Mouse (Mus musculus) hindbrain, embryonic 10.5 days (tissue): Measurements from ENCODE around the gene Efna5. TPM values are rescaled to one million over a fixed set of nuclear protein-coding genes. Genes with fewer than 3 reads are reported as not detected.

Source experiments
- DNase-seq: peaks from one replicate; pipeline ENCODE4 v3.0.0-alpha.2; 2017; ENCODE audit warnings: low spot score
- H3K27ac ChIP-seq: fragments of 300-500 bp; sonication (generic); 2 replicates; pipeline ENCODE4 v1.5.1; 2016; ENCODE audit warnings: mild to moderate bottlenecking, moderate library complexity
- H3K27me3 ChIP-seq: fragments of 300-500 bp; sonication (generic); 2 replicates; pipeline ENCODE4 v1.6.1; 2016; ENCODE audit warnings: mild to moderate bottlenecking; ENCODE audit not compliant: poor library complexity, insufficient read depth, severe bottlenecking
- H3K36me3 ChIP-seq: fragments of 300-500 bp; sonication (generic); 2 replicates; pipeline ENCODE4 v1.6.1; 2016; ENCODE audit warnings: mild to moderate bottlenecking, moderate library complexity
- H3K4me1 ChIP-seq: fragments of 300-500 bp; sonication (generic); replicated peaks from 2 replicates; pipeline ENCODE4 v1.6.1; 2016; ENCODE audit warnings: mild to moderate bottlenecking
- H3K4me3 ChIP-seq: fragments of 300-500 bp; sonication (generic); 2 replicates; pipeline ENCODE4 v1.5.1; 2016; ENCODE audit warnings: mild to moderate bottlenecking, moderate library complexity
- H3K9me3 ChIP-seq: fragments of 300-500 bp; sonication (generic); 2 replicates; pipeline ENCODE4 v1.6.1; 2016; ENCODE audit warnings: mild to moderate bottlenecking, moderate library complexity
- WGBS: fragments of 180-500 bp; shearing (Covaris S2); methylation state at CpG from one replicate; pipeline ENCODE4 v1.1.7; 2016; 5-methylcytosine and 5-hydroxymethylcytosine counted together
- polyA plus RNA-seq: library from polyadenylated mRNA; unstranded; fragments of >200 nt; fragmentation: Nextera tagmentation; extraction: Ambion mirVana; gene quantifications from 2 replicates; pipeline ENCODE4 v1.2.1, GENCODE M21; 2016

The Efna5 gene
- polyA plus RNA-seq, 1 experiment from 2014 or later: 40.5 TPM

GRCm38 (mm10) chr17:62850603-62851002 is 30.5 kb downstream of the Efna5 start:
- Histone ChIP-seq H3K27me3 (no peaks in the 10 kb centered on the region), H3K4me3 (no peak overlapping the region), H3K9me3 (no peaks in the 10 kb centered on the region), H3K4me1 (peaks cover 71% of the 10 kb centered on the region), H3K27ac (peak overlapping the region; percentile 50), H3K36me3 (no peaks in the 10 kb centered on the region)
- DNase-seq: no peak
- WGBS: 57% methylated on average over 3 of the region's 3 CpGs

GRCm38 (mm10) chr17:62849676-62850075 is 31.4 kb downstream of the Efna5 start:
- no peaks in the 10 kb centered on the region for H3K27me3 ChIP-seq
- no peak overlapping the region for H3K27ac ChIP-seq
- H3K36me3 ChIP-seq: no peaks in the 10 kb centered on the region
- no peak overlapping the region for H3K4me3 ChIP-seq
- no peaks in the 10 kb centered on the region for H3K9me3 ChIP-seq
- DNase-seq: no peak
- WGBS: 92% methylated on average over 6 of the region's 6 CpGs
- H3K4me1 ChIP-seq: peaks cover 77% of the 10 kb centered on the region

GRCm38 (mm10) chr17:62845656-62846055 is 35.5 kb downstream of the Efna5 start:
- Histone ChIP-seq H3K9me3 (no peaks in the 10 kb centered on the region), H3K27me3 (no peaks in the 10 kb centered on the region), H3K36me3 (no peaks in the 10 kb centered on the region), H3K4me1 (peaks cover 57% of the 10 kb centered on the region), H3K4me3 (no peak overlapping the region), H3K27ac (no peak overlapping the region)
- WGBS: 41% methylated on average over 5 of the region's 5 CpGs
- DNase-seq: no peak

GRCm38 (mm10) chr17:62844329-62844728 is 36.8 kb downstream of the Efna5 start:
- H3K27ac ChIP-seq: no peak overlapping the region
- peaks cover 46% of the 10 kb centered on the region for H3K4me1 ChIP-seq
- no peaks in the 10 kb centered on the region for H3K36me3 ChIP-seq
- H3K9me3 ChIP-seq: no peaks in the 10 kb centered on the region
- 52% methylated on average over 5 of the region's 5 CpGs for WGBS
- no peak for DNase-seq
- H3K27me3 ChIP-seq: no peaks in the 10 kb centered on the region
- H3K4me3 ChIP-seq: no peak overlapping the region

- Histone ChIP-seq H3K27ac (no peak overlapping the region), H3K36me3 (peaks cover 12% of the 10 kb centered on the region), H3K4me3 (no peak overlapping the region), H3K9me3 (peaks cover 5% of the 10 kb centered on the region; the same call in 1 of the 2 replicates), H3K4me1 (peaks cover 20% of the 10 kb centered on the region), H3K27me3 (no peaks in the 10 kb centered on the region)
- WGBS: 36% methylated on average over 7 of the region's 7 CpGs
- DNase-seq: no peak
These were observed 43.8 kb downstream of the Efna5 start for GRCm38 (mm10) chr17:62837336-62837735.

- Histone ChIP-seq H3K36me3 (peaks cover 12% of the 10 kb centered on the region), H3K4me3 (no peak overlapping the region), H3K27ac (no peak overlapping the region), H3K27me3 (no peaks in the 10 kb centered on the region), H3K4me1 (peaks cover 24% of the 10 kb centered on the region), H3K9me3 (peaks cover 5% of the 10 kb centered on the region; the same call in 1 of the 2 replicates)
- DNase-seq: no peak
- 86% methylated on average over 6 of the region's 6 CpGs for WGBS
These were observed 44.5 kb downstream of the Efna5 start for GRCm38 (mm10) chr17:62836598-62837106.

- no peak for DNase-seq
- WGBS: 79% methylated on average over 16 of the region's 16 CpGs
- Histone ChIP-seq H3K9me3 (peaks cover 5% of the 10 kb centered on the region; the same call in 1 of the 2 replicates), H3K27me3 (no peaks in the 10 kb centered on the region), H3K4me3 (no peak overlapping the region), H3K27ac (no peak overlapping the region), H3K36me3 (peaks cover 12% of the 10 kb centered on the region), H3K4me1 (peaks cover 39% of the 10 kb centered on the region)
These were observed 48.5 kb downstream of the Efna5 start for GRCm38 (mm10) chr17:62832550-62833127.

GRCm38 (mm10) chr17:62827549-62827948 is 53.6 kb downstream of the Efna5 start:
- H3K4me1 ChIP-seq: peaks cover 33% of the 10 kb centered on the region
- WGBS: 76% methylated on average over 6 of the region's 6 CpGs

GRCm38 (mm10) chr17:62821219-62821618 is 59.9 kb downstream of the Efna5 start:
- DNase-seq: no peak
- H3K9me3 ChIP-seq: no peaks in the 10 kb centered on the region
- H3K36me3 ChIP-seq: no peaks in the 10 kb centered on the region
- no peak overlapping the region for H3K4me3 ChIP-seq
- peaks cover 57% of the 10 kb centered on the region for H3K4me1 ChIP-seq
- WGBS: 91% methylated on average over 11 of the region's 11 CpGs
- no peaks in the 10 kb centered on the region for H3K27me3 ChIP-seq
- H3K27ac ChIP-seq: no peak overlapping the region

More at GRCm38 (mm10) chr17:62827549-62827948, 53.6 kb downstream of the Efna5 start:
- no peaks in the 10 kb centered on the region for H3K36me3 ChIP-seq
- H3K27ac ChIP-seq: no peak overlapping the region
- H3K27me3 ChIP-seq: no peaks in the 10 kb centered on the region
- no peak overlapping the region for H3K4me3 ChIP-seq
- no peaks in the 10 kb centered on the region for H3K9me3 ChIP-seq
- DNase-seq: no peak

- Histone ChIP-seq H3K4me3 (no peak overlapping the region), H3K27ac (no peak overlapping the region), H3K27me3 (no peaks in the 10 kb centered on the region), H3K36me3 (no peaks in the 10 kb centered on the region), H3K4me1 (peaks cover 66% of the 10 kb centered on the region), H3K9me3 (no peaks in the 10 kb centered on the region)
- DNase-seq: no peak
- WGBS: 90% methylated on average over 5 of the region's 5 CpGs
These were observed 61.2 kb downstream of the Efna5 start for GRCm38 (mm10) chr17:62819931-62820330.

GRCm38 (mm10) chr17:62818821-62819220 is 62.3 kb downstream of the Efna5 start:
- Histone ChIP-seq H3K27ac (peak overlapping the region; percentile 35), H3K4me1 (peaks cover 66% of the 10 kb centered on the region), H3K4me3 (no peak overlapping the region), H3K27me3 (no peaks in the 10 kb centered on the region), H3K36me3 (no peaks in the 10 kb centered on the region), H3K9me3 (no peaks in the 10 kb centered on the region)
- 8% methylated on average over 8 of the region's 8 CpGs for WGBS
- peak; percentile 49 for DNase-seq

GRCm38 (mm10) chr17:62818337-62818736 is 62.8 kb downstream of the Efna5 start:
- 43% methylated on average over 2 of the region's 2 CpGs for WGBS
- Histone ChIP-seq H3K27me3 (no peaks in the 10 kb centered on the region), H3K4me1 (peaks cover 66% of the 10 kb centered on the region), H3K4me3 (no peak overlapping the region), H3K36me3 (no peaks in the 10 kb centered on the region), H3K27ac (peak overlapping the region; percentile 35), H3K9me3 (no peaks in the 10 kb centered on the region)
- no peak for DNase-seq

GRCm38 (mm10) chr17:62816879-62817278 is 64.2 kb downstream of the Efna5 start:
- H3K4me1 ChIP-seq: peaks cover 58% of the 10 kb centered on the region
- no peak overlapping the region for H3K4me3 ChIP-seq
- WGBS: 92% methylated on average over 10 of the region's 10 CpGs
- no peak overlapping the region for H3K27ac ChIP-seq
- H3K36me3 ChIP-seq: no peaks in the 10 kb centered on the region
- H3K9me3 ChIP-seq: no peaks in the 10 kb centered on the region
- no peaks in the 10 kb centered on the region for H3K27me3 ChIP-seq
- DNase-seq: no peak
